Mouse (Mus musculus) spleen, postnatal 36 days (tissue): ENCODE data around the gene Atp8b5.
A peak's percentile ranks its signal among the peaks of the same experiment; 100 is the strongest.

ENCODE experiments used
- DNase-seq, 2 experiments: peaks; one replicate each; pipeline ENCODE4 v3.0.0; 2022; ENCODE audit warnings: low spot score in 2 of 2, mixed read lengths in 1 of 2

Gene Atp8b5

DNA sequence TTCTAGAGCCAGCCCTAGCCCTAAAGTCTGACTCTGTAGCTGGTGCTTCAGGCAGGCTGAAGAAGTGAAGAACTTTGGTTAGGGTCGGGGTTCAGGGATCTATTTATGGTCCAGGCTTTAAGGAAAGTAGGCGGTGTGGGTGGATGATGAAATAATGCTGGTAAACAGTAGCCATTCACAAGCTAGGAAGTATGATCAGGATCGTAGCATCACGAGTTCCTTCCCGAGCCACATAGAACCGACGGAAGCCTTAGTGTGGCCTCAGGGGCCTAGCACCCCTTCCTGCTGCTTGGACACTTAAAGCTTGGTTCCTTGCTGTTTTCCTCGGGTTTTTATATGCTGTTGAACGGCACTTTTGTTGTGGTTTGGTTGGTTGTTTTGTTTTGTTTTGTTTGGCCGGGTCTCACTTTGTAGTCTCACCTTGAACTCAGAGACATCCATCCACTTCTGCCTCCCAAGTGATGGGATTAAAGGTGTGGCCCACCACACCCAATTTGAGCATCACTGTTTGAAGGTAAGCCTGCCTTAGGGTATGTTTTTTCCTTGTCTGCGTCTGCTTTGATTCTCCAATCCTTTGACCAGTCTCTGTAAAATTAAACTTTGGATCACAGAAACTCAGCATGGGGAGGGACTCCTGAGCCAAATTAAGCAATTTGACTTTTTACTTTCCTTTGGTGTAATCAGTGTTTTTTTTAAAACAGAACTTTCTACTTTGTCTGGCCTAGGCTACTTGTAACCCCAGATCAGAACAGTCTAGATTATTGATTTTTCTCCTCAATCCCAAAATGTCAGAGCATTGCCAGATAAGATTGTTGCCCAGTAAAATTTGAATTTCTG, 116.5 kb downstream of the Atp8b5 start:
- no peak for DNase-seq

- DNase-seq = no peak
Measured at GRCm38 (mm10) chr4:43384083-43384460, 117.1 kb downstream of the Atp8b5 start.

DNA sequence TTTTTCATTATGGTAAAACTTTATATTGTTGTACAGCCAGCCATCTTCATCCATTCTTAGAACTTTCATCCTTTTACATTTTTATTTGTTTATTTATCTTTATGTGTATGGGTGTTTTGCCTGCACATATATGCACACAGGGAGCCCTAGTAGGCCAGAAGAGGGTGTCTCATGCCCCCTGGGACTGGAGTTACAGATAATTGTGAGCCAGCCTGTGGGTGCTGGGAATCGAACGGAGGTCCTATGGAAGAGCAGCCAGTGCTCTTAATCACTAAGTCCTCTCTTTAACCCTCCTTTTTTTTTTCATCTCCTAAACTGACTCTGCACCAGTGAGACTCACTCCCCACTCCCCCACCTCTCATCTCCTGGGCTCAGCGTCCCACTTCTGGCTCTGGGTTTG, 117.6 kb downstream of the Atp8b5 start:
- no peak for DNase-seq

- no peak for DNase-seq
Measured at GRCm38 (mm10) chr4:43386932-43387331, 120.0 kb downstream of the Atp8b5 start.

DNA sequence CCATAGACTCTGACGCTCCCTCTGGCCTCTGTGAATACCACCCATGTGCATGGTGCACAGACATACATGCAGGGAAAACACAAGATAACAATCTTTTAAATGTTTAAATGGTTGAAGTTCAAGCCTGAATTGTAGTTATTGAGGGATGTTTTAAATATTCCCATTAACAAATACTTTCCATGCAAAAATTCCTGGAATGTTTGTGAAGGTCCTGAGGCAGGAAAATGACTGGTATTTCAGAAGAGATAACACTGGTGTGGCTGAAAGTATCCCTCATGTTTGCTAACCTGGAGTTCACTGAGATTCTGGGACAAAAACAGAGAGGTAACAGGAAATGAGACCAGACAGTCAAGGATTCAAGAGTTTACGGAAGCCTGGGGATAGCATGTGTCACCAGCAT, 122.4 kb downstream of the Atp8b5 start:
- DNase-seq = no peak

DNA sequence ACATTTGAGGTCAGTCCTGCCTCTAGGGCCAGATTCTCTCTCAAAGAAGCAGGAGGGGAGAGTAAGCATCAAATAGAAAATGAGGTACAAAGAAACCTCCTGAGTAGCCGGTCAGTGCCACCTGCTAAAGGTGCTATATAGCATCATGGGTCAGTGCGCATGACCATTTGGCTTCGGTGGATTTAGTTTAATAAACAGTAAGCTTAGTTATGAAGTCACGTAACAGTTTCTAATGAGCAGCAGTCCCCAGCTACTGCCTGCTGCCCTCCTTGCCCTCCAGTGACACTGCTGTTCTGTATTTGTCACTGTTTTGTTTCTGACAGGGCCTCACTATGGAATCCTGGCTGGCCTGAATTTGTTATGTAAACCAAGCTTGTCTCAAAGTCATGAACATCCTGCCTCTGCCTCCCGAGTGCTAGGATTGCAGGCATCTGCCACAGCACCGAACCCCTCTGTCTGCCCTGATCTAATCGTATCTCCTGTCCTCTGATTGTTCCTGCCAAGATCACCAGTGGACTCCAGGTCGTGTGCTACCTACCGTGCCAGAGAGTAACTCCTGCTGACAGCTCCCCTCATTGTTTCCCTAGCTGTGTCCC, 123.0 kb downstream of the Atp8b5 start:
- no peak for DNase-seq

DNA sequence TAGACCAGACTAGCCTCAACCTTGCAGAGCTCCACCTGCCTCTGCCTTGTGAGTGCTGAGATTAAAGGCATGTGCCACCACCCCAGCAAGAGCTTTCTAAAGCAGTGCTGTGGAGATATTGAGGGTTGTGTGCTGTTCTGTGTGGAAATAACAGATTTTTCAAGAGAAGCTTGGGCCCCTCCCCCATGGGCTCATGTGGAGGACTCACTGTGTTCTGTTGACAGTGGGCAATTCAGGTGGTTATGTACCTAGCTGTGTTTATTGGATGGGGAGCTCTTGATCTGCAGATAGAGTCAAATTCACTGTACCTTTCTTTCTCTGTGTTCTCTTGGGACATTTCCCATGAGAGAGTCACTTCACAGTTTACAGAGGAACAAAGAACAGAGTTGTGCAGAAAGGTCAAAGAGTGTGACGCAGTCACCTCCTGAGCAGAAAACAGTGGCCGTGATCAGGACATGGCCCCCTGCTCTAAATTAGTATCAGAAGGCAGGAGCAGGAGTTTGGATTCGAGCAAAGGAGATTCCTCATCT, 124.6 kb downstream of the Atp8b5 start:
- no peak for DNase-seq

DNA sequence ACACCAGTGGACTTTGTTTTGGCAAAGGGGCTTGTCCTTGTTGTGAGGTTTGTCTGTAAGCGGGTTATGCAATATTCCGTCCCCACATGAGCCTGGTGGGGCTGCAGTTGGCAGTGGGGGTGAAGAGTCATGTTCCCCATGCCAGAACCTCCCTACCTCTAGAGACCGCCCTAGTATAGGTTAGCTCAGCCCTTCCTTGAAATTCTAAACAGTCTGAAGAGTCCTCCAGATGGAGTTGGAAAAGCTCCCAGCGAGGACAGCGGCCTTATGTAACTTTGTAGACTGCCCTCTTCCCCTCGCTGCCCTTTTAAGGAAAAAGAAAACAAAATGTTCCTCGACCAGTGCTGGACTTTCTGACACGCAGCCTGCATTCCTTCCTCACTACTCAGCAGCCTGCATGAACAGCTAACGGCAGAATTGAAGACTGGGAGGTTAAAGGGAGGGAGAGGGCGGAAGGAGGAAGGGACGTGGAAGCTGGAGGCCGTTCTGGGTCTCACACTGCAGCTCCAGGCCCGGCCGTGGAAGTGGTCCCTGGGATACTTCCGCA, 127.5 kb downstream of the Atp8b5 start:
- peak; percentile 19 to 28 for DNase-seq

DNA sequence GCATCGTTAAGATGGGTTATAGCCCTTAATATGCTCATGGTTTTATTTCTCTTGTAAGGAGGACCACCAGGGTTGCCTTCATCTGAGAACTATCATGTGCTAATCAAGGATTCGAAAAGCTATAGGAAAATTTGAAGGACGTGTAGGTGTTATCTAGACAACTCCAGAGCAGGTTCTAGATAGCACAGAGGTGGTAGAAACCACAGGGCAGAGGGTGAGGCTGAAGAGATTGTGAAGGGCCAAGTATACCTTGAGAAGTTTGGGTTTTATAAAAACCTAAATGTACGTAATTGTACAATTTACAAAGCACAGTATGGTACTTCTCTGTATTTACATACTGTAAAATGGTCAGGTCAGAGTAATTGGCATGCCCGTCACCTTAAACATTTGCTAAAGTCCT, 128.2 kb downstream of the Atp8b5 start:
- no peak for DNase-seq

- DNase-seq = no peak
Measured at GRCm38 (mm10) chr4:43395836-43396235, 128.9 kb downstream of the Atp8b5 start.

- DNase-seq = no peak
Measured at GRCm38 (mm10) chr4:43396381-43396780, 129.4 kb downstream of the Atp8b5 start.

DNA sequence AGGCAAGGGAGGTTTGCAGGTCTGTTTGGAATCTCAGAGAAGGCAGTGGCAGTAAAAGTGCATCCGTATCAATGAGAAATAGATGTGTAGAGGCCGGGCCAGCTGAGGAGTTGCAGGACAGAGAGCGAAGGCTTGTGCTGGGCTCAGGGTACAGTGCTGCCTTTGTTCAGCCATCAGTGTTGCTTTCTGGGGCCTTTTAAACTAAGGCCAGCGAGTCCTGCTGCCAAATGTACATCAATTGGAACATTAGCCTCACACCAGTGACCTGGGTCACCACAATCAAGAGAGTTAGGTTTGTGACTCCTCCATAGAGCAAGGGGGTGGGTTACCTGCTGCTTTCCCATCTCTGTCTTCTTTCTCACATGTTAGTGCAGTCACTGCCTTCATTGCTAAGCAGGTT, 131.1 kb downstream of the Atp8b5 start:
- DNase-seq = no peak

DNA sequence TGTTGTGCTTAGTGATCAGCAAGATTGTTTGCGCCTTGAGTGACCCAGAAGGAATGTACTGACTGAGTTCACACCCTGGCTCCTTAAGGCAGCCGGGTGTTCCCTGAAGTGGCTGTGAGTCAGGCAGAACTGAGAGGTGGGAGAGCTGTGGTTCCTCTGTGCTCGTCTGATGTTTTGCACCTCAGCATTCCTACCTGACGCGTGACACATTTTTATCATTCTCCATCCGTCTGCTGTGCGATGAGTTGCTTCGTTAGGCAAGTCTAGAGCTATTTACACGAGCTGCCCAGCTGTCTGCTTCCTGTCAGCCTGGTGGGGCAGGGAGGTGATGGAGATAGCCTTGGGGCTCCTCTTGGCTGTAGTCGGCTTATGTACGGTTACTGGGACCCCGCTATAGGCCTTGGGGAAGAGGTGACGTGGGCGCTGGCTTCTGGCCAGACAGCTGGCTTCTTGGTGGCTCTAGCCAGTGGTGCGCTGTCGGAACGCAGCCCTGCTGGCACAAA, 131.9 kb downstream of the Atp8b5 start:
- no peak for DNase-seq

DNA sequence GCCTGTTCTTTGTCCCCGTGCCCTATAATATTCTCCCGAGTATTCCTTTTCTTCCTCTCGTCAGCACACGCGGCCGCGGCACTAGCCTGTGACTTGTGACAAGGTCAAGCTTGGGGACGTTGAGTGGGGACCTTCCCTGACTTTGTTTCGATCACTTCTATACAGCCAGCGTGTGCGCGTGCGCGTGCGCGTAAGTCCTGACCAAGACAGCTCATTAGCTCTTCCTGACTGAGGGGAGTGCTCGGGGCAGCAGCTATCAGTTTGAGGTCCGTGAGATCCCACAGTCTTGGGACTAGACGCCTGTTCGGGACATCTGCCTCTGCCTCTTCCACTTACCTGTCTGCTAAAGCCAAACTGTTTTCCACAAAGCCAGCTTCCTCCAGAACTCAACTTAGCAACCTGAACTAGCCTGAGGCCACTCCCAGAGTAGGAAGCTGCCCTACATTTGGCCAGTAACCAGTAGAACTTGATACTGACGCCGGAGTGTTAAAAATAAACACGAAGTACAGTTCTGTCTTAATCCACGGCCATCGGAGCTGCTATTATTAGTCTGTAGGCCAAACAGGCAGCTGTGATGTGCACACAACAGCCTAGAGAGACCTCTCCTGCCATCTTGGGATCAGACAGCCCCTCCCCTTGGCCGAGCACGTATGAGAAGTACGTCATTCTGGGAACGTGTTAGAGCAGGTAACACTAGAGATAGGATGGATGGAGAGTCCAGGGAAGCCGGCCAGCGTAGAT, 132.6 kb downstream of the Atp8b5 start:
- no peak for DNase-seq

DNA sequence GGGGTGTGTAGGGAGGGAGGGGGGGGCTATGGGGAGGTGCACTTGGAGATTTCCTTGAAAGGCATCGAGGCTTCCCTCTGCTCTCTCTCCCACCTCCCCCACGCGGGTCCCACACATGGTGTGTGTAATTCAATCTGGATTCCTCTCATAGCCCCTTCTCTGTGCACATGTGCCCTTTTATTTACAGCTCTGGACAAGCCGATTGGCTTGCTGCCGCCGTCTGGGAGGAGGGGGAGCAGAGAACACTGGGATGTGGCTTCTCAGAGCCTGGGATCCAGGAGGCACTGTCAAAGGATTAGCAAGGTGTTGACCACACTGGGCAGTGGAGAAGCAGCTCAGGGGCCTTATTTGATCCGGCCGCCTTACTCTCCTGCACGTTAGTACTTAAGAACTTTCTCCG, 134.0 kb downstream of the Atp8b5 start:
- DNase-seq = no peak

DNA sequence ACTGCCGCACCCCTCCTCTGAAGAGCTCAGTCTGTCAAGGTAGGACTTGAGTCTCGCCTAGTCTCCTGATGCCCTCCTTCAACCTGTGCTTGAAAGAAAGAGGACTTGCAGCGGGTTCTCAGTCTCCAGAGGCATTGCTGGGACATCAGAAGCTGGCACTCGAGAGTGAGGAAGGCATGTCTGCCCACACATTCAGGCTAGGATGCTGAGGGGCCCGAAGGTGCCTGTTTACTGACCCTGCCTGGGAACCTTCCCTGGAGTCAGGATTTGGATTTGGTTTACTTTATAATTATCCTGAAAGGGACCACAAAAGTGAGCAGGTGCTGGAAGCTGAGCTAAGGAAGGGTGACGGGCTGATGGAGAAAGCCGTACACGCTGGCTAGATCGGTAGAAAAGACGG, 134.5 kb downstream of the Atp8b5 start:
- DNase-seq = no peak

DNA sequence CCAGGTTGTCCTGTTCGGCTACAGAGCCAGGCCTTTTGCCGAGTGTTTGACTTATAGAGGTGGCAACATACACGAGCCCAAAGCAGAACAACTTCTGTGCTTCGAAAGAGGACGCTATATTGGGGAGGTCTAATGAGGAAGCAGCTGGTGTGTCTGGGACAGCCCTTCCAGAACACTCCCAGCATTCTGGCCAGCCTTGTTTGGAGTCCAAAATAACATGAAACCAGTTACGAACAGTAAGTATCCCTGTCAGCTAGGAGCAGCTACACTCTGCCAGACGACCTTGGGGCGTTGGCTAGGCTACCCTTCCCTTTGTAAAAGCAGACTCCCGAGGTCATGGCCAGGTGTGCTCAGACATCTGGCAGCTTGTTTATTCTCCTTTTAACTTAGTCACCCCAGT, 135.3 kb downstream of the Atp8b5 start:
- DNase-seq = no peak

DNA sequence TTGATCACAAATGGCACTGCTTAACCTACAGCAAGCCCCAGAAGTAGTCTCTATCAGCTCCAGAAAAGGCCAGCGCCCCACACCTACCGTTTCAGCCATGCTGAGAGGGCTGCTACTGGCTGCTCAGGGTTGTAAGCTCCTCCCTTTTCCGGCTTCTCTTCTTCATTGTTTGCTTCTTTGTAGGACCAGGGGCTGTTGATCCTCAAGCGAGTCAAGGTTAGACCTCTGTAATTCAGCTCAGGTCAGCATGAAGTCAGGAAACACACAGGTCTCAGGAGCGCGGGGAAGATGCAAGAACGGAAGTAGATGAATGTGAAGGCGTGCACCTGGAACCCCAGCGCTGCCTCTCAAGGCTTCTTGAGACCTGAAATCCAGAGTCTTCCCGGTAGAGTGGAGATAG, 137.7 kb downstream of the Atp8b5 start:
- DNase-seq = no peak

DNA sequence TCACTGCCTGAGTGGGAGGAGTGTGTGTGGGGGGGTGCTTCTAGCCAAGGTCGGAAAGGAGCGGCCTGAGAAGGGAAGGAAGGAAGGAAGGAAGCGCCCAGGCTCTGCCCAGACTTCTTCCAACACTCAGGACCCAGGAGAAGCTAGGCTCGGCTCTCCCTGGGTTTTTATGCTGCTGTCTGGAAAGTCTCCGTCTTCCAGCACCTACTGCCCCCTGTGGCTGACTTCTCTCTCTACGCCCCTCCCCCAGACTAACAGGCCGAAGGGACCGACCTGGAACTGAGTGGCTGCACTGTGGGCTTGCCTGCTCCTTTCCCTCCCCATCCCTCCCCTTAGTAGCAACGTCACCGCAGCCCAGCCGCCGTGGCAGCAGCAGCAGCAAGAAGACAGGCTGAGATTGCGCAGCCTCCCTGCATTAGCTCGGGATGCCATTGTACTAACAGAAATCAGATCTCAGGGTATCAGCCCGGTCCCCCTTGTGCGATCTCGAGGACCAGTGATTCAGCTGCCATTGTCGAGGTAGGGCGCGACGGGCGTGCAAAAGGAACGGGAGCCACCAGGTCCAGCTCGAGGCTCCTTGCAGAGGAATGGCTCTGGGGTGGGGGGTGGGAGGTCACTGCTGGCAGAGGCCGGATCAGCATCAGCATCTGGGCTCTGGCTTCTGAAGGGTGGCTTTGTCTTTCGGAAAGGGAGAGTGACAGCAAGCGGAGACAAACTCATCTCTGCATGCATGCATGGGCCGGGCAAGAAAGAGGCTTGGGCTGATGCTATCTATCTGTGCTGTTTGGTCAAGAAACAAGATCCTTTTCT, 139.4 kb downstream of the Atp8b5 start:
- DNase-seq = peak in 1 of 2 experiments; percentile 17

DNA sequence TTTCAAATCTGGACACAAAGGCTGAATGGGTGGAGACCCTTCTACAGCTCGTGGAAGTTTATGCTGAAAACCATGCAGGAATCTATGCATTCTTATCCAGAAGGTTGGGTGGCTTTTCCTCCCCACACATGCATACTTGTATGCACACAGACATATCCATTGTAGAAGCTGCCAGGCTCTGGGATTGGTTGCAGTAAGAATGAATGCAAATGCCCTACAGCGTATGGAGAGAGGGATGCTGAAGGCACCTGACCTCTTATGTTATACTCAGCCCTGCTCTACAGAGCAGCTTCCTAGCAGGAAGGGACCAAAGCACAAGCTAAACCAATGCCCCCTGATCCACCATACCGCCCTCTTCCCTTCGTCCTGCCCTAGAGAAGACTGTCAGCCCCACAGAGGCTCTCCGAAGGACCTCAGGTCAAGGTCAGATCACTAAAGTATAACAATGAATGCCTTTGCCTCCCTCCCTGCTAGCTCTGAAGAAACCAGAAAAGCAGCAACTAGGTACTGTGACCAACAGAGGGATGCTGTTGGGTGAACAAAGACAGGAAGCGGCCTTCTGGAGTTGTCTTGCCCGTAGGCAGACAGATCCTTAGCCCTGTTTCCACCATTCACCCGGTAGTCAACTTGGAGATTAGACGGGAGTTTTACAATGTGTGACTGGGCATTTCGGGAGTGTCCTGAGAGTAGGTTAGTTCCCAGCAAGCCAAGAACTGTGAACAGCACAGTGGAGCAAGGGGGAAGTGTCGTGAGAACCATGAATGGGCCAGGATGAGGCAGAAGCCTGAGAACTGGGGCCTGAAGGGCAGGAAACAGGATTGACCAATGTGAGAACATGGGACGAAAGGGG, 140.3 kb downstream of the Atp8b5 start:
- DNase-seq = no peak
